Mouse (Mus musculus) kidney, embryonic 16.5 days (tissue): ENCODE results near the gene Adamts13. TPM values are rescaled to one million over a fixed set of nuclear protein-coding genes. Genes with fewer than 3 reads are reported as not detected.

Experiments
- ATAC-seq: fragments of 200-750 bp; cut with Nextera tagmentation; 2 replicates; pipeline ENCODE4 v1.8.0; 2017; ENCODE audit warnings: moderate TSS enrichment; ENCODE audit not compliant: low FRiP score, low TSS enrichment
- H3K27ac ChIP-seq: fragments of 300-500 bp; sonication (generic); 2 replicates; pipeline ENCODE4 v1.5.1; 2014; ENCODE audit warnings: low read length
- H3K27me3 ChIP-seq: fragments of 300-500 bp; sonication (generic); 2 replicates; pipeline ENCODE4 v1.6.1; 2014; ENCODE audit warnings: low read length, control low read depth, mixed read lengths; ENCODE audit not compliant: insufficient read depth
- H3K36me3 ChIP-seq: fragments of 300-500 bp; sonication (generic); 2 replicates; pipeline ENCODE4 v1.6.1; 2014; ENCODE audit warnings: low read length, control low read depth, mixed read lengths; ENCODE audit not compliant: insufficient read depth
- H3K4me1 ChIP-seq: fragments of 300-500 bp; sonication (generic); 2 replicates; pipeline ENCODE4 v1.6.1; 2014; ENCODE audit warnings: low read length, control low read depth, mixed read lengths; ENCODE audit not compliant: insufficient read depth
- H3K4me2 ChIP-seq: fragments of 300-500 bp; sonication (generic); replicated peaks from 2 replicates; pipeline ENCODE4 v1.6.1; 2014; ENCODE audit warnings: low read depth, low read length
- H3K4me3 ChIP-seq: fragments of 300-500 bp; sonication (generic); 2 replicates; pipeline ENCODE4 v1.5.1; 2014; ENCODE audit warnings: mild to moderate bottlenecking, low read length
- H3K9ac ChIP-seq: fragments of 300-500 bp; sonication (generic); replicated peaks from 2 replicates; pipeline ENCODE4 v1.6.1; 2014; ENCODE audit warnings: low read length
- H3K9me3 ChIP-seq: fragments of 300-500 bp; sonication (generic); 2 replicates; pipeline ENCODE4 v1.6.1; 2016; ENCODE audit warnings: low read length, control low read depth
- WGBS: fragments of 180-500 bp; shearing (Covaris S2); extraction: QIAGEN DNeasy Blood & Tissue Kit; methylation state at CpG from one replicate; pipeline ENCODE4 v1.1.7; 2014; 5-methylcytosine and 5-hydroxymethylcytosine counted together
- polyA plus RNA-seq: library from polyadenylated mRNA; unstranded; fragments of >200 nt; fragmentation: Nextera tagmentation; extraction: Ambion mirVana; gene quantifications from 2 replicates; pipeline ENCODE4 v1.2.1, GENCODE M21; 2015

Adamts13 gene
- polyA plus RNA-seq, 1 experiment from 2014 or later = not detected

- WGBS = 77% methylated on average over 4 of the region's 4 CpGs
- Histone ChIP-seq H3K27ac (no peak overlapping the region), H3K36me3 (no peaks in the 10 kb centered on the region), H3K9me3 (no peaks in the 10 kb centered on the region), H3K27me3 (no peaks in the 10 kb centered on the region), H3K4me2 (no peak overlapping the region), H3K9ac (no peak overlapping the region), H3K4me1 (no peaks in the 10 kb centered on the region), H3K4me3 (no peak overlapping the region)
- no peak for ATAC-seq
These were observed 71.0 kb downstream of the Adamts13 start for GRCm38 (mm10) chr2:27044166-27044565.

- H3K4me2 ChIP-seq = no peak overlapping the region
- no peaks in the 10 kb centered on the region for H3K36me3 ChIP-seq
- ATAC-seq = no peak
- H3K4me3 ChIP-seq = no peak overlapping the region
- no peaks in the 10 kb centered on the region for H3K9me3 ChIP-seq
- H3K27me3 ChIP-seq = no peaks in the 10 kb centered on the region
- H3K9ac ChIP-seq = no peak overlapping the region
- H3K27ac ChIP-seq = no peak overlapping the region
- no peaks in the 10 kb centered on the region for H3K4me1 ChIP-seq
- 68% methylated on average over 3 of the region's 3 CpGs for WGBS
These were observed 71.4 kb downstream of the Adamts13 start for GRCm38 (mm10) chr2:27044641-27045040.

GRCm38 (mm10) chr2:27045979-27046770, 73.0 kb downstream of the Adamts13 start:
- no peaks in the 10 kb centered on the region for H3K9me3 ChIP-seq
- H3K27ac ChIP-seq = peak overlapping the region; percentile 25; the same call in 1 of the 2 replicates
- H3K9ac ChIP-seq = no peak overlapping the region
- WGBS = 46% methylated on average over 8 of the region's 8 CpGs
- H3K4me2 ChIP-seq = no peak overlapping the region
- no peaks in the 10 kb centered on the region for H3K27me3 ChIP-seq
- ATAC-seq = peak; percentile 81; the same call in 1 of the 2 replicates
- H3K4me3 ChIP-seq = no peak overlapping the region
- H3K36me3 ChIP-seq = no peaks in the 10 kb centered on the region
- no peaks in the 10 kb centered on the region for H3K4me1 ChIP-seq

GRCm38 (mm10) chr2:27049408-27049807, 76.2 kb downstream of the Adamts13 start:
- no peaks in the 10 kb centered on the region for H3K9me3 ChIP-seq
- H3K4me3 ChIP-seq = no peak overlapping the region
- H3K4me1 ChIP-seq = no peaks in the 10 kb centered on the region
- H3K9ac ChIP-seq = no peak overlapping the region
- no peaks in the 10 kb centered on the region for H3K27me3 ChIP-seq
- ATAC-seq = no peak
- 54% methylated on average over 6 of the region's 6 CpGs for WGBS
- no peak overlapping the region for H3K27ac ChIP-seq
- H3K4me2 ChIP-seq = no peak overlapping the region
- no peaks in the 10 kb centered on the region for H3K36me3 ChIP-seq

- 22% methylated on average over 4 of the region's 4 CpGs for WGBS
- 0 out of 2 replicates have a peak, but pooled peaks cover 3% of the 10 kb centered on the region for H3K4me1 ChIP-seq
- no peak overlapping the region for H3K9ac ChIP-seq
- no peaks in the 10 kb centered on the region for H3K36me3 ChIP-seq
- no peak overlapping the region for H3K27ac ChIP-seq
- H3K9me3 ChIP-seq = no peaks in the 10 kb centered on the region
- ATAC-seq = no peak
- H3K27me3 ChIP-seq = no peaks in the 10 kb centered on the region
- no peak overlapping the region for H3K4me2 ChIP-seq
- no peak overlapping the region for H3K4me3 ChIP-seq
These were observed 85.0 kb downstream of the Adamts13 start for GRCm38 (mm10) chr2:27058251-27058650.

GRCm38 (mm10) chr2:27058751-27059150, 85.5 kb downstream of the Adamts13 start:
- H3K4me3 ChIP-seq = no peak overlapping the region
- ATAC-seq = no peak
- H3K9me3 ChIP-seq = no peaks in the 10 kb centered on the region
- H3K27me3 ChIP-seq = no peaks in the 10 kb centered on the region
- WGBS = 11% methylated on average over 12 of the region's 12 CpGs
- peak overlapping the region; percentile 17; the same call in 1 of the 2 replicates for H3K4me2 ChIP-seq
- no peak overlapping the region for H3K27ac ChIP-seq
- H3K36me3 ChIP-seq = no peaks in the 10 kb centered on the region
- no peak overlapping the region for H3K9ac ChIP-seq
- H3K4me1 ChIP-seq = 0 out of 2 replicates have a peak, but pooled peaks cover 3% of the 10 kb centered on the region

- H3K9me3 ChIP-seq = no peaks in the 10 kb centered on the region
- no peaks in the 10 kb centered on the region for H3K36me3 ChIP-seq
- H3K4me1 ChIP-seq = 0 out of 2 replicates have a peak, but pooled peaks cover 3% of the 10 kb centered on the region
- H3K27ac ChIP-seq = no peak overlapping the region
- no peak overlapping the region for H3K4me2 ChIP-seq
- H3K27me3 ChIP-seq = no peaks in the 10 kb centered on the region
- no peak overlapping the region for H3K9ac ChIP-seq
- 80% methylated on average over 9 of the region's 9 CpGs for WGBS
- no peak overlapping the region for H3K4me3 ChIP-seq
- ATAC-seq = no peak
These were observed 86.0 kb downstream of the Adamts13 start for GRCm38 (mm10) chr2:27059187-27059586.

Other genes with a start within 250 kb of the Adamts13 start
- gene Abo, start 108.4 kb upstream of the Adamts13 start, polyA plus RNA-seq = not detected in 2 replicates
- gene Surf6, start 70.5 kb upstream of the Adamts13 start, polyA plus RNA-seq = 34.2 and 34.7 TPM in 2 replicates
- gene Med22, start 62.7 kb upstream of the Adamts13 start, polyA plus RNA-seq = 62.6 and 62.9 TPM in 2 replicates
- 574 and 624 TPM in 2 replicates for gene Rpl7a, start 62.7 kb upstream of the Adamts13 start, polyA plus RNA-seq
- 46.6 and 52.2 TPM in 2 replicates for gene Surf2, start 57.0 kb upstream of the Adamts13 start, polyA plus RNA-seq
- gene Surf1, start 56.9 kb upstream of the Adamts13 start, polyA plus RNA-seq = 61.0 and 63.9 TPM in 2 replicates
- gene Surf4, start 39.5 kb upstream of the Adamts13 start, polyA plus RNA-seq = 240 and 248 TPM in 2 replicates
- gene Stkld1, start 39.4 kb upstream of the Adamts13 start, polyA plus RNA-seq = 0.07 and 0.10 TPM in 2 replicates
- gene Rexo4, start 9.0 kb upstream of the Adamts13 start, polyA plus RNA-seq = 51.6 and 52.6 TPM in 2 replicates
- gene Cacfd1, start 36.5 kb downstream of the Adamts13 start, polyA plus RNA-seq = 70.2 and 70.3 TPM in 2 replicates
- gene Slc2a6, start 54.6 kb downstream of the Adamts13 start, polyA plus RNA-seq = 0.33 and 0.84 TPM in 2 replicates
- 1.5 and 1.6 TPM in 2 replicates for gene Mymk, start 98.8 kb downstream of the Adamts13 start, polyA plus RNA-seq
- 1.6 and 2.0 TPM in 2 replicates for gene Adamtsl2, start 106.0 kb downstream of the Adamts13 start, polyA plus RNA-seq
- gene Fam163b, start 169.1 kb downstream of the Adamts13 start, polyA plus RNA-seq = 0.08 and 0.14 TPM in 2 replicates
- gene Dbh, start 191.8 kb downstream of the Adamts13 start, polyA plus RNA-seq = 3.0 and 7.1 TPM in 2 replicates